Mouse (Mus musculus) neutrophil, adult 5-6 weeks (primary cell): ENCODE measurements around the gene Ntf5. TPM values are rescaled to one million over a fixed set of nuclear protein-coding genes. Genes with fewer than 3 reads are reported as not detected.
"Not testable (repeated sequence)": the region's sequence is repeated elsewhere in the genome, so short reads cannot be mapped to it uniquely, and the experiment has no call there.

ENCODE experiments used
- ATAC-seq: fragments of 151-379, 151-347 bp; 2 replicates; pipeline ENCODE4 v1.8.0; 2017; ENCODE audit warnings: mild to moderate bottlenecking, moderate TSS enrichment; ENCODE audit not compliant: insufficient number of reproducible peaks, poor library complexity, low FRiP score, severe bottlenecking; ENCODE audit errors: extremely low read depth
- total RNA-seq: library from RNA; stranded (forward); fragments of 200-1000 nt; gene quantifications from 2 replicates; pipeline ENCODE4 v1.2.3, GENCODE M21; 2017

The Ntf5 gene
- total RNA-seq, 1 experiment from 2014 or later = not detected

- peak; percentile 24; the same call in 1 of the 2 replicates for ATAC-seq
Measured at GRCm38 (mm10) chr7:45458748-45459563, 45.5 kb downstream of the Ntf5 start.

GRCm38 (mm10) chr7:45459564-45460140 is 46.2 kb downstream of the Ntf5 start, which contains the start of gene Ftl1:
Gene Ftl1, minus strand, starts transcription at chr7:45459884.
- ATAC-seq = peak; percentile 92

- ATAC-seq = no peak
Measured at GRCm38 (mm10) chr7:45460377-45460776, 46.9 kb downstream of the Ntf5 start.

GRCm38 (mm10) chr7:45460860-45461314 is 47.4 kb downstream of the Ntf5 start:
- no peak for ATAC-seq

GRCm38 (mm10) chr7:45461326-45461725 is 47.8 kb downstream of the Ntf5 start:
- no peak for ATAC-seq

GRCm38 (mm10) chr7:45461781-45462180 is 48.3 kb downstream of the Ntf5 start:
- no peak for ATAC-seq

GRCm38 (mm10) chr7:45462325-45462724 is 48.8 kb downstream of the Ntf5 start:
- no peak for ATAC-seq

GRCm38 (mm10) chr7:45462868-45463267 is 49.4 kb downstream of the Ntf5 start:
- ATAC-seq = not testable (repeated sequence)

- ATAC-seq = no peak
Measured at GRCm38 (mm10) chr7:45463987-45464778, 50.7 kb downstream of the Ntf5 start.

- ATAC-seq = no peak
Measured at GRCm38 (mm10) chr7:45465112-45465511, 51.6 kb downstream of the Ntf5 start.

- no peak for ATAC-seq
Measured at GRCm38 (mm10) chr7:45465549-45465948, 52.1 kb downstream of the Ntf5 start.

- ATAC-seq = peak; percentile 73
Measured at GRCm38 (mm10) chr7:45466283-45467089, 53.0 kb downstream of the Ntf5 start, which contains the start of gene Bax. Gene Bax, minus strand, starts transcription at chr7:45466898.

Other genes starting within 250 kb of the Ntf5 start
- gene Slc17a7, start 249.7 kb upstream of the Ntf5 start, total RNA-seq = not detected in 2 replicates
- not detected in 2 replicates for gene Gfy, start 234.1 kb upstream of the Ntf5 start, total RNA-seq
- gene Pth2, start 232.7 kb upstream of the Ntf5 start, total RNA-seq = not detected in 2 replicates
- 0.25 and 0.35 TPM in 2 replicates for gene Ccdc155, start 208.8 kb upstream of the Ntf5 start, total RNA-seq
- gene Dkkl1, start 201.5 kb upstream of the Ntf5 start, total RNA-seq = 1.6 and 2.8 TPM in 2 replicates
- not detected in 2 replicates for gene Tead2, start 197.9 kb upstream of the Ntf5 start, total RNA-seq
- gene Cd37, start 174.6 kb upstream of the Ntf5 start, total RNA-seq = 602 and 650 TPM in 2 replicates
- gene Slc6a16, start 172.6 kb upstream of the Ntf5 start, total RNA-seq = 0.12 TPM in 1 of 2 replicates, not detected in the other
- not detected in 2 replicates for gene Slc6a21, start 136.2 kb upstream of the Ntf5 start, total RNA-seq
- gene Trpm4, start 79.9 kb upstream of the Ntf5 start, total RNA-seq = 2.6 and 5.2 TPM in 2 replicates
- gene Hrc, start 78.4 kb upstream of the Ntf5 start, total RNA-seq = not detected in 2 replicates
- gene Ppfia3, start 46.7 kb upstream of the Ntf5 start, total RNA-seq = not detected in 2 replicates
- gene Lin7b, start 43.1 kb upstream of the Ntf5 start, total RNA-seq = 0.70 TPM in 1 of 2 replicates, not detected in the other
- 502 and 563 TPM in 2 replicates for gene Snrnp70, start 18.0 kb upstream of the Ntf5 start, total RNA-seq
- not detected in 2 replicates for gene Kcna7, start 8.0 kb upstream of the Ntf5 start, total RNA-seq
- not detected in 2 replicates for gene Lhb, start 7.1 kb downstream of the Ntf5 start, total RNA-seq
- 9.9 and 14.6 TPM in 2 replicates for gene Gys1, start 21.1 kb downstream of the Ntf5 start, total RNA-seq
- gene Ruvbl2, start 24.4 kb downstream of the Ntf5 start, total RNA-seq = 37.8 and 44.6 TPM in 2 replicates
- 1,339 and 1,541 TPM in 2 replicates for gene Ftl1, start 46.2 kb downstream of the Ntf5 start, total RNA-seq
- gene Bax, start 53.2 kb downstream of the Ntf5 start, total RNA-seq = 31.1 and 37.9 TPM in 2 replicates
- gene Tulp2, start 68.2 kb downstream of the Ntf5 start, total RNA-seq = not detected in 2 replicates
- not detected in 2 replicates for gene Gm45808, start 73.1 kb downstream of the Ntf5 start, total RNA-seq
- 3.1 and 3.7 TPM in 2 replicates for gene Dhdh, start 75.1 kb downstream of the Ntf5 start, total RNA-seq
- 90.4 and 101 TPM in 2 replicates for gene Nucb1, start 96.7 kb downstream of the Ntf5 start, total RNA-seq
- gene Ppp1r15a, start 112.6 kb downstream of the Ntf5 start, total RNA-seq = 288 and 364 TPM in 2 replicates
- gene Plekha4, start 112.6 kb downstream of the Ntf5 start, total RNA-seq = 1.3 and 1.6 TPM in 2 replicates
- 0.37 TPM in 1 of 2 replicates, not detected in the other for gene Hsd17b14, start 141.2 kb downstream of the Ntf5 start, total RNA-seq
- 14.9 and 17.3 TPM in 2 replicates for gene Bcat2, start 156.5 kb downstream of the Ntf5 start, total RNA-seq
- not detected in 2 replicates for gene Fgf21, start 201.8 kb downstream of the Ntf5 start, total RNA-seq
- gene Fut1, start 203.6 kb downstream of the Ntf5 start, total RNA-seq = not detected in 2 replicates
- not detected in 2 replicates for gene Izumo1, start 208.1 kb downstream of the Ntf5 start, total RNA-seq
- 2.4 and 2.8 TPM in 2 replicates for gene Rasip1, start 213.8 kb downstream of the Ntf5 start, total RNA-seq
- 1.0 TPM in 1 of 2 replicates, not detected in the other for gene Mamstr, start 226.3 kb downstream of the Ntf5 start, total RNA-seq